Mouse (Mus musculus): ENCODE data around the gene Usp6nl.

- TF ChIP-seq ZC3H11A (IDR thresholded peaks at IDR 0.05; ENCODE audit: borderline replicate concordance, low read depth, low read length) (no peak), MAFK (IDR thresholded peaks at IDR 0.05; ENCODE audit: insufficient read depth, low read depth, low read length) (no peak), CHD2 (IDR thresholded peaks at IDR 0.05; ENCODE audit: low read depth, low read length) (no peak), ZNF384 (IDR thresholded peaks at IDR 0.05; ENCODE audit: low read depth, low read length) (no peak)
Observed at GRCm38 (mm10) chr2:6331324-6332137, 9.1 kb downstream of the Usp6nl start.
